Mouse (Mus musculus) layer of hippocampus, adult 9-10 months (tissue): ENCODE measurements around the gene Fibcd1.

ENCODE experiments used
- DNase-seq: peaks from one replicate; pipeline ENCODE4 v3.0.0; 2022; ENCODE audit warnings: low spot score

The Fibcd1 gene

GRCm38 (mm10) chr2:31845896-31846691 is at the start of gene Fibcd1:
Gene Fibcd1, minus strand, starts transcription at chr2:31846005.
- DNase-seq, result no peak

- DNase-seq, result no peak
Measured at GRCm38 (mm10) chr2:31894221-31894870, 48.5 kb upstream of the Fibcd1 start.

- no peak for DNase-seq
Measured at GRCm38 (mm10) chr2:31893110-31893669, 47.4 kb upstream of the Fibcd1 start.

GRCm38 (mm10) chr2:31891219-31891618 is 45.4 kb upstream of the Fibcd1 start:
- no peak for DNase-seq

- DNase-seq, result no peak
Measured at GRCm38 (mm10) chr2:31888871-31889270, 43.1 kb upstream of the Fibcd1 start.

- no peak for DNase-seq
Measured at GRCm38 (mm10) chr2:31887030-31887429, 41.2 kb upstream of the Fibcd1 start, which contains the start of gene Lamc3. Gene Lamc3, plus strand, starts transcription at chr2:31887291.

GRCm38 (mm10) chr2:31884806-31885205 is 39.0 kb upstream of the Fibcd1 start:
- DNase-seq, result no peak

- no peak for DNase-seq
Measured at GRCm38 (mm10) chr2:31883061-31883460, 37.3 kb upstream of the Fibcd1 start.

GRCm38 (mm10) chr2:31880868-31881267 is 35.1 kb upstream of the Fibcd1 start:
- no peak for DNase-seq

- DNase-seq, result no peak
Measured at GRCm38 (mm10) chr2:31878610-31879009, 32.8 kb upstream of the Fibcd1 start.

GRCm38 (mm10) chr2:31876446-31876845 is 30.6 kb upstream of the Fibcd1 start:
- no peak for DNase-seq

- no peak for DNase-seq
Measured at GRCm38 (mm10) chr2:31874290-31874855, 28.6 kb upstream of the Fibcd1 start.

- DNase-seq, result no peak
Measured at GRCm38 (mm10) chr2:31870683-31871082, 24.9 kb upstream of the Fibcd1 start.

- DNase-seq, result no peak
Measured at GRCm38 (mm10) chr2:31869692-31870091, 23.9 kb upstream of the Fibcd1 start.

- DNase-seq, result no peak
Measured at GRCm38 (mm10) chr2:31868538-31869164, 22.8 kb upstream of the Fibcd1 start.

GRCm38 (mm10) chr2:31867773-31868537 is 22.1 kb upstream of the Fibcd1 start:
- no peak for DNase-seq

- DNase-seq, result no peak
Measured at GRCm38 (mm10) chr2:31865794-31866193, 20.0 kb upstream of the Fibcd1 start.

- no peak for DNase-seq
Measured at GRCm38 (mm10) chr2:31865322-31865721, 19.5 kb upstream of the Fibcd1 start.

GRCm38 (mm10) chr2:31864891-31865290 is 19.1 kb upstream of the Fibcd1 start:
- no peak for DNase-seq

- DNase-seq, result no peak
Measured at GRCm38 (mm10) chr2:31863766-31864165, 18.0 kb upstream of the Fibcd1 start.

- no peak for DNase-seq
Measured at GRCm38 (mm10) chr2:31862919-31863318, 17.1 kb upstream of the Fibcd1 start.

- DNase-seq, result no peak
Measured at GRCm38 (mm10) chr2:31858500-31858899, 12.7 kb upstream of the Fibcd1 start.
